Mouse (Mus musculus): ENCODE measurements at regions not wholly inside any gene's neighbourhood (a gene's known extent, or its start where the extent isn't known, plus 50 kb on each side); places are given as distances from the start of the nearest gene placed in this dataset.

DNA sequence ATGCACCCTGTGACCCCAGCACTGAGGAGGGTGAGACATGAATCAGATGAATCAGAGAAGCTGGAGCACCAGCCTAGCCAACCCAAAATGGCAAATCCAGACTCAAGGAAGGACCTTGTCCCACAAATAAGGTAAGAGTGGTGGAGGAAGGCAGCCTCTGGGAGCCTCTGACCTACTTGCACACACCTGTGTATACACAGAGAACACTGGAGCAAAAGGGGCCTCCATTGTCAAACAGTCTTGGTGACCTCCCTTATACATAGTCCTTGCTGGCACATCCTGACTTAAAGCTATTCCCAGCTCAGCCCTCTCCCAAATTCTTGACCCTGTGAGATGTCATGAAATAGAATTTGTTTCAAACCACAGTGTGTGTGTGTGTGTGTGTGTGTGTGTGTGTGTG is 57.1 kb downstream of the Inhbb start:
- DNase-seq (ENCODE audit: low spot score in 2 of 2): no peak

GRCm38 (mm10) chr1:119358096-119358495 is 64.0 kb downstream of the Inhbb start:
- DNase-seq (ENCODE audit: low spot score in 2 of 2): no peak

DNA sequence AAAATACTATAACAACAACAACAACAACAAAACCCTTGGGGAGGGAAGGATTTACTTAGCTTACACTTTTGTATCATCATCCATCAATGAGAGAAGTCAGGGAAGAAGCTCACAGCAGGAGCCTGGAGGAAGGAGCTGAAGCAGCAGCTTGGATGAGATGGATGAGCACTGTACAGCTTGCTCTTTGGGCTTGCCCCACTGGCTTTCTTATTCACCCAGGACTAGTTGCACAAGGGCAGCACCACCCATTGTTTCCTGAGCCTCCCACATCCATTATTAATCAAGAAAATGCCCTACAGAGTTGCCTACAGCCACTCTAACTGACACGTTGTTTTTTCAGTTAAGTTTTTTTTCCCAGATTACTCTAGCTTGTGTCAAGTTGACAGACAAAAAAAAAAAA is 65.1 kb downstream of the Inhbb start:
- no peak for DNase-seq (ENCODE audit: low spot score in 2 of 2)

GRCm38 (mm10) chr1:119355456-119355855 is 66.6 kb downstream of the Inhbb start:
- no peak for DNase-seq (ENCODE audit: low spot score in 2 of 2)

GRCm38 (mm10) chr1:119351567-119351966 is 70.5 kb downstream of the Inhbb start:
- no peak for DNase-seq (ENCODE audit: low spot score in 2 of 2)

GRCm38 (mm10) chr1:119350846-119351245 is 71.2 kb downstream of the Inhbb start:
- DNase-seq (ENCODE audit: low spot score in 2 of 2): no peak

DNA sequence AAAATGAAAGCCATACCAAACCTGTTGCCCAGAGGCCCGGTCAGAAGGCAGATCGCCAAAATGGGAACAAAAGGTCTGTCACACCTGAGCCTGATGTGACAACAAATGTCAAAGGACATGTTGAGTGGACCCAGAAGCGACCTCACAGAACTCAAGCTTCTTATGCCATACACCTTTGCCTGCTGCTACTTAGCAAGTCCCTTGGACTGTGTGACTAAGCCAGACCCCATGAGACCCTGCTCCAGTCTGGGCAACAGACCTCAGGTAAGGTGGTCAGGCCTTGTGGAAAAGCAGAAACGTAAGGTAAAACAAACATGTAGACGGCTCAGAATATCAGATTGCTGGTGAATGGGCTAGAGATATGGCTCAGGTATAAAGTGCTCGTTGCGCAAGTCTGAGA is 71.8 kb downstream of the Inhbb start:
- no peak for DNase-seq (ENCODE audit: low spot score in 2 of 2)

- no peak for DNase-seq (ENCODE audit: low spot score in 2 of 2)
These were observed 73.4 kb downstream of the Inhbb start for GRCm38 (mm10) chr1:119348456-119349208.

DNA sequence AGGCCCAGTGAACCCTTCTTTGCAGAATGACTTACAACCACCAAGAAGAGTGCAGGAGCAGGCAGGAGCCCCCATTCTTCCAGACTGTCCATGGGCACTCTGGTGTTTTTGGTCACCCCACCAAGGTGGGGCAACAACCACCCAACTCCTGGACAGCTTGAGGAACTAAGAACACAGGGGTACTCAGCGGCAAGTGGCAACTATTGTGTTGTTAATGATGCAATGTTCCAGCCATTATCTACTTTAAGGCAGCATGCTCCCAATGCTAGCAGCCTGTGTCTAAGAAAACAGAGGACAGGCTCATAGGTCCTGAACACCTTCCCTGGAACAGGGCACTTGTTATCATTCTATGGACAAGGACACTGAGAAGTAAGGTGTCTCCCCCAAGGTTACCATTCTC is 74.3 kb downstream of the Inhbb start:
- no peak for DNase-seq (ENCODE audit: low spot score in 2 of 2)

GRCm38 (mm10) chr1:119346634-119347155 is 75.4 kb downstream of the Inhbb start:
- peak in 1 of 2 experiments; percentile 4 for DNase-seq (ENCODE audit: low spot score in 2 of 2)

DNA sequence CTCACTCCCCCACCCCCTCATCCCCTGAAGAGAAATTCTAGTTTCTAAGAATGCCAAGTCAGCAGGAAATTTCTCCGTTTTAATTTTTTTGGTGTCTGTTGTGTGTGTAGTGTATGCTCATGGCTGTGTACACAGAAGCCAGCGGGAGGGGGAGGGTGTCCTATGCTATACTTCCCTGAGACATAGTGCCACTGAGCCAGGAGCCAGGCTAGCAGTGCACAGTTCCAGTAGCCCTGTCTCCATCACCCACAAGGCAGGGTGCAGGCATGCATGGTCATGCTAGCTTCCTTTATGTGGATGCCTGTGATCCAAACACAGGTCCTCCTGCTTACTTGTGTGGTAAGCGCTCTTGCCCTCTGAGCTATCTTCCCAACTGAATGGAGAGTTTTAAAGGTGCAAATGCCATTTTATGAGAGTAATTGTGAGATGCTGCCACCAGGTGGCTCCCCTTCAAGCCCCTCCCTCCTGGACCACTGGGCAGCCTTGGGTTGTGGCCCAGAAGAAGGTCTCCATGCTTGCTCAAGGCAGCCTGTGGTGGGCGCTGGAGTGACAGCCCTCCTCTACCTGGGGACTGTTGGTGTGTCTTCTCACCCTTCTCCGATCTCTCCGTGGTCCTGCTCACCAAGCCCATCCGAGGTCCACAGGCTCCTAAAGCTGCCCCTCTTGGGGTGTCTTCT is 76.8 kb downstream of the Inhbb start:
- no peak for DNase-seq (ENCODE audit: low spot score in 2 of 2)

GRCm38 (mm10) chr1:119344046-119344445 is 78.0 kb downstream of the Inhbb start:
- peak in 1 of 2 experiments; percentile 18 for DNase-seq (ENCODE audit: low spot score in 2 of 2)

- no peak for DNase-seq (ENCODE audit: low spot score in 2 of 2)
These were observed 86.9 kb downstream of the Inhbb start for GRCm38 (mm10) chr1:119335171-119335570.

DNA sequence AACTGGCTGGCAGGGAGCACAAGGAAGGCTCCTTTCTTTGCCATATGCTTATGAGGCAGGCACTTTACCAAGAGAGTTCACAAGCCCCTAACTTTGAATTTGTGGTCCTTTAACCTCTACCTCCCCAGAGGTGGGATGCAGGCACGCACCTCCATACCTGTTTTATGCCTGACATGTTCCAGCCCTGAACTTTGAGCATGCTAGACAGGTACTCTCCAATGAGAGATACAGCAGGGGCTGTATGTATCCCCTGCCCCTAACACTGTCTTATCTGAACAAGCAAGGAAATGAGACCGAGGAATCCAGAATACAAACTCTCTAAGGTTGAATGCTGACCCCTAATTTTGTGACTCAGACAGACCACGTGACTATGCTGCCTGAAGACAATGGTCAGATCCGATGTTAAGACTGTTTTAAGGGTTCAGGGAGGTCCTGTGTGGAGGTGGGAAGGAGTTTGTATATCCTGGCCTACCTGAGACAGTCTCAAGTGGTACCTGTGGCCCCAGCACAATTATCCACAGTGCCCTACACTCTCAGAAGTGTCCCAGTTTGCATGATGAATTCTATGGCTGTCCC is 91.2 kb downstream of the Inhbb start:
- DNase-seq (ENCODE audit: low spot score in 2 of 2): no peak

- no peak for DNase-seq (ENCODE audit: low spot score in 2 of 2)
These were observed 92.2 kb downstream of the Inhbb start for GRCm38 (mm10) chr1:119329693-119330434.

- no peak for DNase-seq (ENCODE audit: low spot score in 2 of 2)
These were observed 92.9 kb downstream of the Inhbb start for GRCm38 (mm10) chr1:119328921-119329692.

GRCm38 (mm10) chr1:119324551-119324950 is 97.5 kb downstream of the Inhbb start:
- DNase-seq (ENCODE audit: low spot score in 2 of 2): no peak

GRCm38 (mm10) chr1:119322279-119322995 is 99.6 kb downstream of the Inhbb start:
- no peak for DNase-seq (ENCODE audit: low spot score in 2 of 2)

DNA sequence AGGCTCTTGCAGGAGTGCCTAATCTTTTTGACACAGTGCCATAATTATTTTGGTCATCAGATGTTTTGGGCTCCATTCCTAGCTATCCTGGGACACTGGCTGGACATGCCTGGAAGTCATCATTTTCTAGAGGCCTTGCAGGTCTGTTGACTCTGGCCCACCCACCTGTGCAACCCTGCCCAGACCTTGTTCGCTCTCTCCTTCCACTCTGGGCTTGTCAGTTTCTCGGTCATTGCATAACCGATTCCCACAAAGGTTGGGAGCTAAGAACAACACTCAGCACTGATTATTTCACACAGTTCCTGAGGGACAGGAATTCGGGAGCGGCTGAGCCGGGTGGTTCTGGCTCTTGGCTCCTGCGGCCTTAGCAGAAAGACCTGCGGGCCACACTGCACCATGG is 100.2 kb downstream of the Inhbb start:
- DNase-seq (ENCODE audit: low spot score in 2 of 2): no peak

GRCm38 (mm10) chr1:119317006-119317405 is 105.0 kb downstream of the Inhbb start:
- DNase-seq (ENCODE audit: low spot score in 2 of 2): no peak
